Mouse (Mus musculus) right cerebral cortex, adult 2 months (tissue): ENCODE data around the gene Clk1.
A peak's percentile ranks its signal among the peaks of the same experiment; 100 is the strongest.

ENCODE experiments used
- DNase-seq, 2 experiments: peaks; one replicate each; pipeline ENCODE4 v3.0.0; 2021 to 2022; ENCODE audit warnings: low spot score in 2 of 2

Gene Clk1

GRCm38 (mm10) chr1:58423371-58424248, at the start of gene Clk1:
Clk1 (minus strand) TSS chr1:58424066.
- DNase-seq, result peak; percentile 96

- no peak for DNase-seq
Measured at GRCm38 (mm10) chr1:58465561-58465960, 41.7 kb upstream of the Clk1 start.

- DNase-seq, result no peak
Measured at GRCm38 (mm10) chr1:58465042-58465441, 41.2 kb upstream of the Clk1 start.

- DNase-seq, result no peak
Measured at GRCm38 (mm10) chr1:58463935-58464334, 40.1 kb upstream of the Clk1 start.

- DNase-seq, result no peak
Measured at GRCm38 (mm10) chr1:58460566-58460965, 36.7 kb upstream of the Clk1 start.

GRCm38 (mm10) chr1:58458867-58459266, 35.0 kb upstream of the Clk1 start:
- DNase-seq, result peak in 1 of 2 experiments; percentile 28

GRCm38 (mm10) chr1:58458175-58458574, 34.3 kb upstream of the Clk1 start:
- no peak for DNase-seq

- DNase-seq, result no peak
Measured at GRCm38 (mm10) chr1:58454316-58454715, 30.4 kb upstream of the Clk1 start.

- DNase-seq, result no peak
Measured at GRCm38 (mm10) chr1:58448396-58448795, 24.5 kb upstream of the Clk1 start.

- no peak for DNase-seq
Measured at GRCm38 (mm10) chr1:58447766-58448165, 23.9 kb upstream of the Clk1 start.

- DNase-seq, result no peak
Measured at GRCm38 (mm10) chr1:58445861-58446260, 22.0 kb upstream of the Clk1 start.

GRCm38 (mm10) chr1:58445143-58445722, 21.4 kb upstream of the Clk1 start, which contains the start of the genes Nif3l1 and Ppil3:
Nif3l1 (plus strand) TSS chr1:58445151.
Ppil3 (minus strand) TSS chr1:58445486.
- peak; percentile 88 to 89 for DNase-seq

GRCm38 (mm10) chr1:58444691-58445090, 20.8 kb upstream of the Clk1 start:
- no peak for DNase-seq

GRCm38 (mm10) chr1:58424551-58424950, 685 bp upstream of the Clk1 start:
- DNase-seq, result no peak

GRCm38 (mm10) chr1:58422879-58423278, 987 bp downstream of the Clk1 start:
- DNase-seq, result no peak

- no peak for DNase-seq
Measured at GRCm38 (mm10) chr1:58420961-58421360, 2.9 kb downstream of the Clk1 start.

GRCm38 (mm10) chr1:58420032-58420431, 3.8 kb downstream of the Clk1 start:
- no peak for DNase-seq

GRCm38 (mm10) chr1:58416048-58416447, 7.8 kb downstream of the Clk1 start:
- no peak for DNase-seq

GRCm38 (mm10) chr1:58415442-58415841, 8.4 kb downstream of the Clk1 start:
- DNase-seq, result no peak

- no peak for DNase-seq
Measured at GRCm38 (mm10) chr1:58410776-58411175, 13.1 kb downstream of the Clk1 start.

- no peak for DNase-seq
Measured at GRCm38 (mm10) chr1:58410198-58410588, 13.7 kb downstream of the Clk1 start.

GRCm38 (mm10) chr1:58409553-58410197, 14.2 kb downstream of the Clk1 start:
- no peak for DNase-seq

GRCm38 (mm10) chr1:58408141-58408540, 15.7 kb downstream of the Clk1 start:
- DNase-seq, result no peak
